Mouse (Mus musculus) frontal cortex, postnatal 10 days (tissue): ENCODE results near the gene Rpp21.

ENCODE experiments used
- DNase-seq, 2 experiments: peaks; one replicate each; pipeline ENCODE4 v3.0.0; 2022; ENCODE audit warnings: low spot score in 2 of 2, mixed read lengths in 1 of 2

Gene Rpp21

GRCm38 (mm10) chr17:36257969-36258368 lies at the start of gene Rpp21:
Gene Rpp21 (minus strand): TSS chr17:36258069.
- DNase-seq, result no peak

- no peak for DNase-seq
Observed at GRCm38 (mm10) chr17:36286390-36286789, 28.5 kb upstream of the Rpp21 start, which contains the start of gene H2-M10.2. Gene H2-M10.2 (minus strand): TSS chr17:36286490.

GRCm38 (mm10) chr17:36281521-36282245 lies 23.8 kb upstream of the Rpp21 start:
- no peak for DNase-seq

- DNase-seq, result no peak
Observed at GRCm38 (mm10) chr17:36274776-36275175, 16.9 kb upstream of the Rpp21 start.

- no peak for DNase-seq
Observed at GRCm38 (mm10) chr17:36273796-36274195, 15.9 kb upstream of the Rpp21 start.

- no peak for DNase-seq
Observed at GRCm38 (mm10) chr17:36272643-36273366, 14.9 kb upstream of the Rpp21 start.

GRCm38 (mm10) chr17:36271586-36272256 lies 13.9 kb upstream of the Rpp21 start, which contains the start of gene Trim39:
Gene Trim39 (minus strand): TSS chr17:36272247.
- peak; percentile 64 to 85 for DNase-seq

- peak; percentile 84 to 88 for DNase-seq
Observed at GRCm38 (mm10) chr17:36270956-36271585, 13.2 kb upstream of the Rpp21 start.

- DNase-seq, result no peak
Observed at GRCm38 (mm10) chr17:36265834-36266233, 8.0 kb upstream of the Rpp21 start.

- DNase-seq, result no peak
Observed at GRCm38 (mm10) chr17:36264273-36264925, 6.5 kb upstream of the Rpp21 start.

- DNase-seq, result no peak
Observed at GRCm38 (mm10) chr17:36261511-36262166, 3.8 kb upstream of the Rpp21 start.

GRCm38 (mm10) chr17:36257241-36257947 lies 475 bp downstream of the Rpp21 start:
- DNase-seq, result peak; percentile 72 to 81

- no peak for DNase-seq
Observed at GRCm38 (mm10) chr17:36253087-36253600, 4.7 kb downstream of the Rpp21 start.

GRCm38 (mm10) chr17:36252250-36252876 lies 5.5 kb downstream of the Rpp21 start:
- DNase-seq, result no peak

GRCm38 (mm10) chr17:36248886-36249285 lies 9.0 kb downstream of the Rpp21 start:
- no peak for DNase-seq

GRCm38 (mm10) chr17:36245741-36246140 lies 12.1 kb downstream of the Rpp21 start:
- no peak for DNase-seq

- no peak for DNase-seq
Observed at GRCm38 (mm10) chr17:36244031-36244430, 13.8 kb downstream of the Rpp21 start.

GRCm38 (mm10) chr17:36240637-36241213 lies 17.1 kb downstream of the Rpp21 start:
- no peak for DNase-seq

- DNase-seq, result no peak
Observed at GRCm38 (mm10) chr17:36237321-36237921, 20.4 kb downstream of the Rpp21 start.
